Mouse (Mus musculus) CD4-positive, CD25-positive, alpha-beta regulatory T cell, adult 2 months (primary cell): ENCODE results near the gene Lrrn2.
A peak's percentile ranks its signal among the peaks of the same experiment; 100 is the strongest.
"Not testable (repeated sequence)": the region's sequence is repeated elsewhere in the genome, so short reads cannot be mapped to it uniquely, and the experiment has no call there.

ENCODE experiments used
- DNase-seq: peaks from one replicate; pipeline ENCODE4 v3.0.0-alpha.2; 2012; ENCODE audit warnings: low read depth, low spot score

Gene Lrrn2

GRCm38 (mm10) chr1:132930291-132930690, 50.2 kb downstream of the Lrrn2 start:
- no peak for DNase-seq

GRCm38 (mm10) chr1:132932421-132932820, 52.3 kb downstream of the Lrrn2 start:
- no peak for DNase-seq

DNA sequence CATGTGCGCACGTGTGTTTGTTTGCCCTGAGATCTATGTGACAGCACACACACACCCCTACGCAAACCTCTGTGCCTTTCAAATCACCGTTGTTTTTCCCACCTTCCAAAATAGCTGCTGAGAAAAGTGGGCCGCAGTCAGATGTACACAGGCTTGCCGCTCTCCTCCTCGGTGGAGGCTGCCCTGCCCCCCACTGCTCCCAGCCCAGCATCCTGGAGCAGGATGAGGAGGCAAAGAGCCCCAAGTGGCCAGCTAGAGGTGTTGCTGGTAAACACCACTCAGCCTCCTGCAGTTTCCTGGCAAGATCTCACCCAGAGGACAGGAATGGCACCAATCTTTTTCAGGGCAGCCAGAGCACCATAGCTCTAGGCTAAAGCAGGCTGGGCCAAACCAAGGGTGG, 54.8 kb downstream of the Lrrn2 start:
- DNase-seq, result no peak

DNA sequence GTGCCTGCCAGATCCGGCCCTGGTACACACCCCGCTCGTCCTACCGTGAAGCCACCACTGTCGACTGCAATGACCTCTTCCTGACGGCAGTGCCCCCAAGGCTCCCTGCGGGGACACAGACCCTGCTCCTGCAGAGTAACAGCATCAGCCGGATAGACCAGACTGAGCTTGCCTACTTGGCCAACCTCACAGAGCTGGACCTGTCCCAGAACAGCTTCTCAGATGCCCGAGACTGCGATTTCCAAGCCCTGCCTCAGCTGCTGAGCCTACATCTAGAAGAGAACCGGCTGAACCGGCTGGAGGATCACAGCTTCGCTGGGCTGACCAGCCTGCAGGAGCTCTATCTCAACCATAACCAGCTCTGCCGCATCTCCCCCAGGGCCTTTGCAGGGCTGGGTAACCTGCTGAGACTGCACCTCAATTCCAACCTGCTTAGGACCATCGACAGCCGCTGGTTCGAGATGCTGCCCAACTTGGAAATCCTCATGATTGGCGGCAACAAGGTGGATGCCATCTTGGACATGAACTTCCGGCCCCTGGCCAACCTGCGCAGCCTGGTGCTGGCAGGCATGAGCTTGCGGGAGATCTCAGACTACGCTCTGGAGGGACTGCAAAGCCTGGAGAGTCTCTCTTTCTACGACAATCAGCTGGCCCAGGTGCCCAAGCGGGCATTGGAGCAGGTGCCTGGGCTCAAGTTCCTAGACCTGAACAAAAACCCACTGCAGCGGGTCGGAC, 57.4 kb downstream of the Lrrn2 start:
- no peak for DNase-seq

GRCm38 (mm10) chr1:132938975-132939374, 58.9 kb downstream of the Lrrn2 start:
- DNase-seq, result no peak

- DNase-seq, result no peak
Observed at GRCm38 (mm10) chr1:132945826-132946225, 65.8 kb downstream of the Lrrn2 start.

DNA sequence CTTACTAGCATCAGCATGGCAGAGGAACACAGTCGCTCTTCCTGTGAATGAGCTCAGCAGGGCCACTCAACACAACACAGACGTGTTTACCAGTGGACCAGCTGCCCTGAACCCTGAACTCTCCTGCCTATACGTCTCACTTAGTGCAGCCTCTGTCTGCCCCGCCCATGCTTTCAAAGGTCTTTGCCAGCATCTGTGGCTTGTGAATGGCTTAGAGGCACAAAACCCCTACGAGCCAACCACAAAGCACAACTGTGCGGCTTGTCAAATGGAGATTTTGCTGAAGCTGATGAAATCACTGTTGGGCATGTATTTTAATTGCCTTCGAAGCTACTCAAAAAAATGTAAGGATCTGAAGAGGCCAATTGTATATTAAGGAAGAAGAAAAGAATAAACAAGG, 67.7 kb downstream of the Lrrn2 start:
- no peak for DNase-seq

- no peak for DNase-seq
Observed at GRCm38 (mm10) chr1:132956809-132957208, 76.7 kb downstream of the Lrrn2 start.

GRCm38 (mm10) chr1:132961751-132962150, 81.7 kb downstream of the Lrrn2 start:
- DNase-seq, result no peak

DNA sequence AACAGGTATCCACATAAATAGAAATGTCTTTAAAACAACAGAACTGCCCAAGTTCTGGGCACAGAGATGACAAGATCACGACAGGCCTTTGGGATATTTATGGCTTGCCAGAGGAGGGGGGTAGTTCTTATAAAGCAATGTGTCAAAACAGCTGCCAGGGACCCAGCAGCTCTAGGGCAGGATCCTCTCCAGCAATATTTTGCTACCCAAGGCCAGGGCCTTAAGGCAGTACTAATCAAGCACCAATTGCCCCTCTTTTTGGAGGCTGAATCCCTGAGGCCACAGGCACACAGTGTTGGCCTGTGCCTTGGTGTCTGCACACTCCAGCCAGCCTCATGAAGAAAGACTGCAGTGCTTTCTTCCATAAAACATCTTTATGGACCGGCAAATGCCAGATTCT, 84.0 kb downstream of the Lrrn2 start:
- no peak for DNase-seq

GRCm38 (mm10) chr1:132964691-132965090, 84.6 kb downstream of the Lrrn2 start:
- DNase-seq, result no peak

DNA sequence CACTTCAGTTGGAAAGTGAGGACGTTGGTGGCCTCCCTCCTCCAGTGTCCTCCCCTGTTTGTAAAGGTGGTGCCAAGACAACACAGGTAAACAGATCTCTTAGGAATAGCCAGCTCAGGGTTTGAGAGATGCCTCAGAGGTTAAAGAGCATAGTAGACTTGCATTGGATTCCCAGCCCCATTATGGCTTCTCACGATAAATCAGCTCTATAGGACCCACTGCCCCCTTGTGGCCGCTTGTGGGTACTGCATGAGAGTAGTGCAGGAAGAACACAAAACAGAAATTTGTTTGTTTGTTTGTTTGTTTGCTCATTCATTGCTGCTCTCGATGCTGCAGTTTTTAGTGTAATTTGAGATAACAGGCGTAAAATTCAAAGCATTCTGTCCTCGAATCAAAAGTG, 88.6 kb downstream of the Lrrn2 start:
- peak; percentile 70 for DNase-seq

DNA sequence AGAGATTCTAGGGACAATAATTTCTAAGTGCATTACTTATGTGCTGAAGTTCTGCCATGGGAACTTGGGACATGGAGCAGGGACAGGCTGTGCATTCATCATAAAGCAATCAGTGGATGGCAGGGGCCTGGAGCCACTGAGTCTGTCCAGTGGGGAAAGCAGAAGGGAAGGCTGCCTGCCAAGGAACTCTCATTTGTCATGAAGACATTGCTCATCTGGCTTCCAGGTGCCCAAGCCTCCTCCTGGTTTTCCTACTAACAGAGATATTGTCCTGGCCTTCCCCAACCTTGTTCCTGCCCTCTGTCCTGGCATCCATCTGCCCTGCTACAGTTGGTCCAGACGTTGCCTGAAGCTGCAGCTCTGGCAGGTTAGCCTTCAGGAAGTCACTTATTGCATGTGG, 97.3 kb downstream of the Lrrn2 start:
- no peak for DNase-seq

GRCm38 (mm10) chr1:132981232-132981631, 101.2 kb downstream of the Lrrn2 start:
- DNase-seq, result no peak

DNA sequence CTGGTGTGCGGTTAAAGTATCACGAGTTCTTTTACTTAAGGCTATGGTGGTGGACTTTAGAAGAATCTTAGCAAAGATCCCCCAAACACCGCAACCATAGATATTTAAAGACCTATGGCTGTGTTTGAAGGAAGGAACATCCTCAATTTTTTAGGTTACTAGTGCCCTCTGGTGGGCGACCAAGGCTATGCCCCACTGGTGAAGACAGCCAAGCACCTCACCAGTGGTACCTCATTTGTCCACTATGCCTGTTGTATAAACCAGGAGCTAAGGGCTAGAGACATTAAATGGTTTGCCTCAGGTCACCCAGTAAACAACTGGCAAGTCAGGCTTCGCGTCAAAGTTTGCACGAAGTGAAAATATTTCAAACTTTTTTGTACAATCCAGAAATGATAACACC, 102.7 kb downstream of the Lrrn2 start:
- peak; percentile 65 for DNase-seq

DNA sequence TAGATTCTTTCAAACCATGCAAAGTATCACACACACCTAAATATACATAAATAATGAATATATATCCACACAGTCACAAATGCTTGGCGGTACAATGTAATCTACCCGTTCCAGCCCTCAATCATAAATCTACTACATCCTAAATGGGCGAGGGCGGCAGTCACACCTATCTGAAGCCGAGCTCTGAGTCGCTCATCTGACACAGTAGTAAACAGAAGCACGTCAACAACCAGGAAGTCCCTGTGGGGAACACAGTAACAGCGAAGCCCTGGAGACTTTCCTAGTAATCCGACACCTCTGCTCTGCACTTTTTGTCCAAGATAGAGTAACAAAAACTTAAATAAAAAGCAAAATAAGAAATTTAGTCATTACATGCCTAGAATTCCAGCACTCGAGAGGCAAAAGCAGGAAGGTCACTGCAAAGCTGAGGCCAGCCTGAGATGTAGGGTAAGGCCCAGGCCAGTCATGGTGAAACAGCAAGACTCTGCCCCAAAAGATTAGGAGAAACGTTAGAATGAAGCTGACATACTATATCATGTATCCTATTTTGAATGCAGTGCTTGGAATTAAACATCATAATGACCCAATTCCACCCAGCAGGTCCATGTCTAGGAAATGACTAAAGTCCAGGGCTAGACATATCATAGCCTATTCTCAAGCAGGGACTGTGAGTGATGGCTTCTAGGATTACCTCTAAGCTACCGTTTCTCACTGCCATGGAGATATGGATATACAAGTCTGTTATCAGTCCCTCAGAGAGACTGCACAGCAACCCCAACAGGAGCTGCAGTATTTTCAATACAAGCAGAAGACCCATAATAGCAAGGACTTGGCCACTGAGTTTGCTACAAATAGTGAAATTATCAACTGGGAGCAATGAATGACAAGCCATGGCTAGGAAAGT, 108.7 kb downstream of the Lrrn2 start:
- DNase-seq, result not testable (repeated sequence)
